Mouse (Mus musculus): Measurements from ENCODE around the gene Nrcam. TPM values are rescaled to one million over a fixed set of nuclear protein-coding genes. Genes with fewer than 3 reads are reported as not detected.
A peak's percentile ranks its signal among the peaks of the same experiment; 100 is the strongest.

Nrcam gene
- total and polyA plus RNA-seq, 2 experiments from 2014 or later: 109 to 173 TPM

DNA sequence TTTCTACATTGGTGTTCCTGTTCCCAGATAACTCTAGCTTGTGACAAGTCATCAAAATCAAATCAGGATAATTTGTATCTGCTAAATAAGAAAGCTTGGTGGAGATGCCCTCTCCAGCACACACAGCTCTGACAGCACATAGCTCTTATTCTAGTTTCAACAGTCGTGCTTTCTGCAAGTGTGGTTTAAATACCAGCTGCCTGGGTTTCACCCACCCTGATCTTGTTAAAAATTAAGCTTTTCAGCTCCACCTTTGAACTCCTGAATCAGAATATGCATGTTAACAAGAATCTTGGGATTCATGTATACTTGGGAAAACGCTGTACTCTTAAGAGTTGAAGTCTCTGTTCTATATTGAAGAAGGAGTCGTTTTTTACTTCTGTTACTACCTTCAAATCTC is 66.2 kb downstream of the Nrcam start:
- no peak for ATAC-seq (ENCODE audit: low FRiP score)
- no peaks in the 10 kb centered on the region for H3K4me1 ChIP-seq (ENCODE audit: insufficient read depth, low read length)
- H3K27ac ChIP-seq (ENCODE audit: low read depth, low read length): no peak overlapping the region
- H3K36me3 ChIP-seq (ENCODE audit: insufficient read depth, low read length): no peaks in the 10 kb centered on the region
- no peaks in the 10 kb centered on the region for H3K27me3 ChIP-seq (ENCODE audit: insufficient read depth, low read length)
- H3K9ac ChIP-seq (replicated peaks; ENCODE audit: low read length, poor library complexity, severe bottlenecking): no peak overlapping the region
- WGBS: 68% methylated on average over 3 of the region's 3 CpGs
- no peak overlapping the region for H3K4me2 ChIP-seq (ENCODE audit: low read depth, low read length, poor library complexity, severe bottlenecking)
- DNase-seq (ENCODE audit: low spot score): no peak
- no peaks in the 10 kb centered on the region for H3K9me3 ChIP-seq (ENCODE audit: low read length)
- no peak for TF ChIP-seq CTCF (IDR thresholded peaks at IDR 0.05)
- H3K4me3 ChIP-seq (ENCODE audit: low read depth, low read length): no peak overlapping the region

DNA sequence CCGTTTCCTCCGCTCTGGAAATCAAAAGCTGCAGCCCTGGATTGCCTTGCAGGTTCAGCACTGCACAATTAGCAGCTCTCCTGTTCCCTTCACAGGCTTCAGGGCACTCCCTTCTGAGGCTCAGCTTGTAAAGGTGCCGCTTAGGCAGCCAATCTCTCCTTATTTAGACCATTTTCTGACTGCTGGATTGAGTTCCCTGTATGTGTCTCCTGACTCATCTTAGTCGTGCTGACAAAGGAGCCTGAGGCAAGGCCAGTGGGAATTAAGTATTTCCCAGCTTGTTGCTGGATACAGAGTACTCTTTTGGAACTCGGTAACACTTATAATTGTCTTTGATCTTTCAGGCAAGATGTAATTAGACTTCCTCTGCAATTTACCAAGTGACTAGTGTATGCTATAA is 69.1 kb downstream of the Nrcam start:
- no peaks in the 10 kb centered on the region for H3K9me3 ChIP-seq (ENCODE audit: low read length)
- H3K4me1 ChIP-seq (ENCODE audit: insufficient read depth, low read length): 0 out of 2 replicates have a peak, but pooled peaks cover under 1% of the 10 kb centered on the region
- no peak for DNase-seq (ENCODE audit: low spot score)
- H3K36me3 ChIP-seq (ENCODE audit: insufficient read depth, low read length): no peaks in the 10 kb centered on the region
- no peak overlapping the region for H3K4me3 ChIP-seq (ENCODE audit: low read depth, low read length)
- peak; percentile 44; the same call in 1 of the 2 replicates for ATAC-seq (ENCODE audit: low FRiP score)
- no peak overlapping the region for H3K9ac ChIP-seq (replicated peaks; ENCODE audit: low read length, poor library complexity, severe bottlenecking)
- 26% methylated on average over 5 of the region's 5 CpGs for WGBS
- peak overlapping the region; percentile 64 for H3K27ac ChIP-seq (ENCODE audit: low read depth, low read length)
- no peaks in the 10 kb centered on the region for H3K27me3 ChIP-seq (ENCODE audit: insufficient read depth, low read length)
- H3K4me2 ChIP-seq (ENCODE audit: low read depth, low read length, poor library complexity, severe bottlenecking): no peak overlapping the region
- TF ChIP-seq CTCF (IDR thresholded peaks at IDR 0.05): no peak

DNA sequence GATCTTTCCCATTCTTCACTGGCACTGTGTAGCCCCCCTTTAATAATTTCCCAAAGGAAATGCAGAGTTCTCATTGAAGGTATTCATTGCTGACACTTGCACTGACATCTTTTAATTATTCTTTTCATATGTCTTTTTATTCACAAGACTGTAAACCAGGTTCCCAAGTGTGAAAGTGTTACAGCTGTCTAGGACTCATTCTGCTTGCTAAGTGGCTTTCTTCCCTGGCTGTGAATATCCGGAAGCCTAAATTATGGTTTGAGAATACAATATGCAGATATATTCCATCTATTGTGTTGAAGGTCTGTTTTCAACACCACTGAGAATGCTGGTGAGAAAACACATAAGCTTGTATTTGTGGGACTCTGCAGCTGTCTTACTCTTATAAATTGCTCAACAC is 73.4 kb downstream of the Nrcam start:
- Histone ChIP-seq H3K9me3 (ENCODE audit: low read length) (no peaks in the 10 kb centered on the region), H3K27ac (ENCODE audit: low read depth, low read length) (no peak overlapping the region), H3K9ac (replicated peaks; ENCODE audit: low read length, poor library complexity, severe bottlenecking) (no peak overlapping the region), H3K36me3 (ENCODE audit: insufficient read depth, low read length) (no peaks in the 10 kb centered on the region), H3K4me2 (ENCODE audit: low read depth, low read length, poor library complexity, severe bottlenecking) (no peak overlapping the region), H3K27me3 (ENCODE audit: insufficient read depth, low read length) (no peaks in the 10 kb centered on the region), H3K4me3 (ENCODE audit: low read depth, low read length) (no peak overlapping the region), H3K4me1 (ENCODE audit: insufficient read depth, low read length) (peaks cover 14% of the 10 kb centered on the region)
- ATAC-seq (ENCODE audit: low FRiP score): no peak
- no peak for TF ChIP-seq CTCF (IDR thresholded peaks at IDR 0.05)
- 26% methylated on average over 1 of the region's 1 CpGs for WGBS
- no peak for DNase-seq (ENCODE audit: low spot score)

DNA sequence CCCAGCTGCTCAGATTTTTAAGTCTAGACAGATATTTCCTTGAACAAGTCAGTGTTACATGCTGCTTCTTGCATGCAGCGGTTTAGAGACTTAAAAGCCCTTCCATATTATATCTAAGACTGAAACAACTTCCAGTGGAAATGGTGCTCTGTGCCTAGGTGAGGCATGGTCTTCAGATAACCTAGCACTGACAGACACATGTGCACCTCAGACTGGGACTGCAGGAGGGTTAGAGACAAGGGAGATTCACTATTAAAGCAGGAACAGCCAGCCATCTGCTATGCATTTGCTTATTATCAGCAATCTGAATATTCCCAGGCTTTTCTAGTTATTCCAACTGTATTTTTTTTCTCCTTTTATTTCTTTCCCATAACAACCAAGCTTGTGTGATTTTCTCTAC is 74.6 kb downstream of the Nrcam start:
- H3K27ac ChIP-seq (ENCODE audit: low read depth, low read length): no peak overlapping the region; the same call in 1 of the 2 replicates
- peaks cover 14% of the 10 kb centered on the region for H3K4me1 ChIP-seq (ENCODE audit: insufficient read depth, low read length)
- no peak for TF ChIP-seq CTCF (IDR thresholded peaks at IDR 0.05)
- no peak overlapping the region for H3K9ac ChIP-seq (replicated peaks; ENCODE audit: low read length, poor library complexity, severe bottlenecking)
- no peaks in the 10 kb centered on the region for H3K27me3 ChIP-seq (ENCODE audit: insufficient read depth, low read length)
- H3K4me2 ChIP-seq (ENCODE audit: low read depth, low read length, poor library complexity, severe bottlenecking): no peak overlapping the region
- no peaks in the 10 kb centered on the region for H3K9me3 ChIP-seq (ENCODE audit: low read length)
- H3K4me3 ChIP-seq (ENCODE audit: low read depth, low read length): no peak overlapping the region
- no peak for DNase-seq (ENCODE audit: low spot score)
- no peaks in the 10 kb centered on the region for H3K36me3 ChIP-seq (ENCODE audit: insufficient read depth, low read length)
- no peak for ATAC-seq (ENCODE audit: low FRiP score)
- WGBS: 65% methylated on average over 1 of the region's 1 CpGs

DNA sequence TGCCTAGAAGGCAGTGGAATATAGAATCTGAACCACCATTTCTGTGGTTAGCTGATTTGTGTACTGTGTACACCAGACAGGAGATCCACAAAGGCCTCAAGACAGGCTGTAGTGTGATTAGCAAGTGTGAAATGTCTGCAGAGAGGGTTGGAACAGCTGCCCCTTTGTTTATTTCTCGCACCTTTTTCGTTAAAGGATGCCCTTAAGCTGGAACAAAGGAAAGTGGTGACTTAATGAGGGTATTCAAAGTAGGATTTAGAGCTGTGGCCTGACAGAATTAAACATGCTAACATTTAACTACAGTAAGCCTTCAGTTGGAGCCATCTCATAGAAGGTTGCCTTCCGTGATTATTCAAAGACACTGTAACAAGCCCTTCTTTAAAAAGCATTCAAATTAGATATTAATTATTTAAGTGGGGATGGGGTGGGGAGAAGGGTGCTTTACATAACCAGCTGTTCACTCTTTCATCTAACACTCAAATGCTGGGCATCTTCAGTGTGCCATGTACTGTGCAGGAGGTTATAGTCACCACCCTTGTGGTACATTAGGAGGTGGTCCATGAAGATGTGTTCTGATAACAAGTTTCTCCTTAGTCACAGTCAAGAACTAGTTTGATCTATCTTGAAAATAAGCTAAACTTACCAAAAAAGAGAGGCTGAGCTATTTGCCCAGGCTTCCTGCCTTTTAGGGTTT is 75.2 kb downstream of the Nrcam start:
- H3K4me3 ChIP-seq (ENCODE audit: low read depth, low read length): no peak overlapping the region
- H3K36me3 ChIP-seq (ENCODE audit: insufficient read depth, low read length): no peaks in the 10 kb centered on the region
- no peak for TF ChIP-seq CTCF (IDR thresholded peaks at IDR 0.05)
- H3K4me1 ChIP-seq (ENCODE audit: insufficient read depth, low read length): peaks cover 14% of the 10 kb centered on the region
- 17% methylated on average over 3 of the region's 3 CpGs for WGBS
- no peak for ATAC-seq (ENCODE audit: low FRiP score)
- H3K4me2 ChIP-seq (ENCODE audit: low read depth, low read length, poor library complexity, severe bottlenecking): no peak overlapping the region
- peak overlapping the region; percentile 52 for H3K27ac ChIP-seq (ENCODE audit: low read depth, low read length)
- no peaks in the 10 kb centered on the region for H3K27me3 ChIP-seq (ENCODE audit: insufficient read depth, low read length)
- H3K9ac ChIP-seq (replicated peaks; ENCODE audit: low read length, poor library complexity, severe bottlenecking): no peak overlapping the region
- no peaks in the 10 kb centered on the region for H3K9me3 ChIP-seq (ENCODE audit: low read length)
- no peak for DNase-seq (ENCODE audit: low spot score)

DNA sequence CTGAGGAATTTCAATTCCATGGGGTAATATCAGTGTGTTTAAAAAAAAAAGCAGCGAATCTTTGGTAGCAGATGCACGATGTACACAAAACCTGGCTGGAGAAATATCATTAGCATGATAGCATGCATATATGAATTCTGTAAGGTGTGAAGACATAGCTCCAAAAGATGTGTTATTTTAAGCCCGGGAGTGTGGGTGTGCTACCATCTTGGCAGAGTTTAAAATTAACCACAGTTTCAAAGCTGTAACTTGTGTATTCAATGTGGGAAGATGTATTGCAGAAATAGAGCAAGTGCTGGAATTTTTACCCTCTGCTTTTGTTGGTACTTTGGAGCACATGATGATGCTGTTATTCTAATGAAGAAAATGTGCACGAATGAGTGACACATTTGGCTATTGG is 81.1 kb downstream of the Nrcam start:
- no peak overlapping the region for H3K27ac ChIP-seq (ENCODE audit: low read depth, low read length)
- no peak for ATAC-seq (ENCODE audit: low FRiP score)
- no peaks in the 10 kb centered on the region for H3K9me3 ChIP-seq (ENCODE audit: low read length)

More for the DNA sequence above, 81.1 kb downstream of the Nrcam start:
- Histone ChIP-seq H3K4me2 (ENCODE audit: low read depth, low read length, poor library complexity, severe bottlenecking) (no peak overlapping the region), H3K9ac (replicated peaks; ENCODE audit: low read length, poor library complexity, severe bottlenecking) (no peak overlapping the region), H3K4me3 (ENCODE audit: low read depth, low read length) (no peak overlapping the region), H3K4me1 (ENCODE audit: insufficient read depth, low read length) (peaks cover 3% of the 10 kb centered on the region; the same call in 1 of the 2 replicates), H3K36me3 (ENCODE audit: insufficient read depth, low read length) (no peaks in the 10 kb centered on the region), H3K27me3 (ENCODE audit: insufficient read depth, low read length) (no peaks in the 10 kb centered on the region)
- TF ChIP-seq CTCF (IDR thresholded peaks at IDR 0.05): no peak
- no peak for DNase-seq (ENCODE audit: low spot score)
- 89% methylated on average over 4 of the region's 4 CpGs for WGBS
